Mouse (Mus musculus) gastrocnemius, adult 8-10 months (tissue): Measurements from ENCODE around the gene Gm42878. TPM values are rescaled to one million over a fixed set of nuclear protein-coding genes. Genes with fewer than 3 reads are reported as not detected.
A peak's percentile ranks its signal among the peaks of the same experiment; 100 is the strongest.
"Not testable (repeated sequence)": the region's sequence is repeated elsewhere in the genome, so short reads cannot be mapped to it uniquely, and the experiment has no call there.

Source experiments
- DNase-seq, 2 experiments: peaks; one replicate each; pipeline ENCODE4 v3.0.0; 2022; ENCODE audit warnings: low spot score in 2 of 2
- total RNA-seq, 4 experiments: library from RNA; stranded (reverse); gene quantifications; 2 replicates each; pipeline ENCODE4 v1.2.4; 2022

Gene Gm42878
- total RNA-seq, 4 experiments from 2014 or later = 0.94 TPM; not detected in 3

GRCm38 (mm10) chr5:121566035-121566681 lies 20.9 kb upstream of the Gm42878 start:
- DNase-seq = no peak

- peak; percentile 79 to 85 for DNase-seq
These were observed 19.2 kb upstream of the Gm42878 start for GRCm38 (mm10) chr5:121564468-121564895.

GRCm38 (mm10) chr5:121562436-121562835 lies 17.2 kb upstream of the Gm42878 start:
- DNase-seq = no peak

- DNase-seq = peak; percentile 46 to 75
These were observed 3.9 kb upstream of the Gm42878 start for GRCm38 (mm10) chr5:121549196-121549595.

- no peak for DNase-seq
These were observed 1.8 kb upstream of the Gm42878 start for GRCm38 (mm10) chr5:121547084-121547483.

- no peak for DNase-seq
These were observed 1.2 kb upstream of the Gm42878 start for GRCm38 (mm10) chr5:121546530-121546895.

GRCm38 (mm10) chr5:121545793-121546529 lies 679 bp upstream of the Gm42878 start, which contains the start of gene Mapkapk5:
Gene Mapkapk5 (minus strand): TSS chr5:121545905.
- peak; percentile 89 to 94 for DNase-seq

GRCm38 (mm10) chr5:121543370-121543769 lies 1.9 kb downstream of the Gm42878 start:
- DNase-seq = no peak

- DNase-seq = no peak
These were observed 4.0 kb downstream of the Gm42878 start for GRCm38 (mm10) chr5:121541235-121541634.

- no peak for DNase-seq
These were observed 5.2 kb downstream of the Gm42878 start for GRCm38 (mm10) chr5:121540066-121540465.

GRCm38 (mm10) chr5:121537588-121537987 lies 7.7 kb downstream of the Gm42878 start:
- DNase-seq = no peak

- no peak for DNase-seq
These were observed 8.2 kb downstream of the Gm42878 start for GRCm38 (mm10) chr5:121536921-121537555.

GRCm38 (mm10) chr5:121535116-121535515 lies 10.2 kb downstream of the Gm42878 start:
- no peak for DNase-seq

GRCm38 (mm10) chr5:121534521-121534920 lies 10.8 kb downstream of the Gm42878 start:
- DNase-seq = no peak

- DNase-seq = no peak
These were observed 18.3 kb downstream of the Gm42878 start for GRCm38 (mm10) chr5:121526961-121527360.

GRCm38 (mm10) chr5:121526526-121526925 lies 18.8 kb downstream of the Gm42878 start:
- DNase-seq = no peak

GRCm38 (mm10) chr5:121525774-121526450 lies 19.4 kb downstream of the Gm42878 start:
- no peak for DNase-seq

GRCm38 (mm10) chr5:121519758-121520157 lies 25.5 kb downstream of the Gm42878 start:
- not testable (repeated sequence) for DNase-seq

GRCm38 (mm10) chr5:121518983-121519382 lies 26.3 kb downstream of the Gm42878 start:
- DNase-seq = no peak

- no peak for DNase-seq
These were observed 35.3 kb downstream of the Gm42878 start for GRCm38 (mm10) chr5:121510009-121510408.

GRCm38 (mm10) chr5:121506846-121507245 lies 38.4 kb downstream of the Gm42878 start:
- no peak for DNase-seq

GRCm38 (mm10) chr5:121503231-121503630 lies 42.1 kb downstream of the Gm42878 start, which contains the start of gene Adam1b:
Gene Adam1b (minus strand): TSS chr5:121503435.
- no peak for DNase-seq
